Mouse (Mus musculus) forebrain, postnatal 0 days (tissue): Measurements from ENCODE around the gene Six1. TPM values are rescaled to one million over a fixed set of nuclear protein-coding genes. Genes with fewer than 3 reads are reported as not detected.
A peak's percentile ranks its signal among the peaks of the same experiment; 100 is the strongest.

Source experiments
- ATAC-seq: fragments of 200-750 bp; cut with Nextera tagmentation; 2 replicates; pipeline ENCODE4 v1.8.0; 2017; ENCODE audit warnings: mild to moderate bottlenecking, moderate library complexity
- DNase-seq: peaks from one replicate; pipeline ENCODE4 v3.0.0-alpha.2; 2015
- H3K27ac ChIP-seq: fragments of 300-500 bp; sonication (generic); 2 replicates; pipeline ENCODE4 v1.5.1; 2014; ENCODE audit warnings: low read depth, mild to moderate bottlenecking, antibody characterized with exemption, low read length, moderate library complexity, mixed read lengths
- H3K27me3 ChIP-seq: fragments of 300-500 bp; sonication (generic); 2 replicates; pipeline ENCODE4 v1.6.1; 2014; ENCODE audit warnings: mild to moderate bottlenecking, low read length, mixed read lengths; ENCODE audit not compliant: insufficient read depth
- H3K36me3 ChIP-seq: fragments of 300-500 bp; sonication (generic); 2 replicates; pipeline ENCODE4 v1.6.1; 2014; ENCODE audit warnings: mild to moderate bottlenecking, moderate library complexity; ENCODE audit not compliant: insufficient read depth
- H3K4me1 ChIP-seq: fragments of 300-500 bp; sonication (generic); 2 replicates; pipeline ENCODE4 v1.6.1; 2014; ENCODE audit warnings: antibody characterized with exemption; ENCODE audit not compliant: insufficient read depth
- H3K4me2 ChIP-seq: fragments of 300-500 bp; sonication (generic); 2 replicates; pipeline ENCODE4 v1.6.1; 2014; ENCODE audit warnings: low read depth, mild to moderate bottlenecking, moderate library complexity
- H3K4me3 ChIP-seq: fragments of 300-500 bp; sonication (generic); 2 replicates; pipeline ENCODE4 v1.5.1; 2014; ENCODE audit warnings: low read depth, low read length, mixed read lengths
- H3K9ac ChIP-seq: fragments of 300-500 bp; sonication (generic); 2 replicates; pipeline ENCODE4 v1.6.1; 2014; ENCODE audit warnings: mild to moderate bottlenecking
- H3K9me3 ChIP-seq: fragments of 300-500 bp; sonication (generic); 2 replicates; pipeline ENCODE4 v1.6.1; 2016; ENCODE audit warnings: low read length
- CTCF ChIP-seq: sonication (generic); IDR thresholded peaks from 2 replicates; pipeline ENCODE4 v1.5.1; 2016; ENCODE audit warnings: antibody characterized with exemption, control low read depth, low read depth
- WGBS: fragments of 180-500 bp; shearing (Covaris S2); extraction: QIAGEN DNeasy Blood & Tissue Kit; methylation state at CpG from one replicate; pipeline ENCODE4 v1.1.7; 2014; 5-methylcytosine and 5-hydroxymethylcytosine counted together
- polyA plus RNA-seq: library from polyadenylated mRNA; unstranded; fragments of >200 nt; fragmentation: Nextera tagmentation; extraction: Ambion mirVana; gene quantifications from 2 replicates; pipeline ENCODE4 v1.2.1, GENCODE M21; 2015
- total RNA-seq: library from RNA; depleted of rRNA; stranded (reverse); fragments of >200 nt; gene quantifications from 2 replicates; pipeline ENCODE4 v1.2.3, GENCODE M21; 2014

Gene Six1
- total and polyA plus RNA-seq, 2 experiments from 2014 or later, result 0.62 to 0.65 TPM

DNA sequence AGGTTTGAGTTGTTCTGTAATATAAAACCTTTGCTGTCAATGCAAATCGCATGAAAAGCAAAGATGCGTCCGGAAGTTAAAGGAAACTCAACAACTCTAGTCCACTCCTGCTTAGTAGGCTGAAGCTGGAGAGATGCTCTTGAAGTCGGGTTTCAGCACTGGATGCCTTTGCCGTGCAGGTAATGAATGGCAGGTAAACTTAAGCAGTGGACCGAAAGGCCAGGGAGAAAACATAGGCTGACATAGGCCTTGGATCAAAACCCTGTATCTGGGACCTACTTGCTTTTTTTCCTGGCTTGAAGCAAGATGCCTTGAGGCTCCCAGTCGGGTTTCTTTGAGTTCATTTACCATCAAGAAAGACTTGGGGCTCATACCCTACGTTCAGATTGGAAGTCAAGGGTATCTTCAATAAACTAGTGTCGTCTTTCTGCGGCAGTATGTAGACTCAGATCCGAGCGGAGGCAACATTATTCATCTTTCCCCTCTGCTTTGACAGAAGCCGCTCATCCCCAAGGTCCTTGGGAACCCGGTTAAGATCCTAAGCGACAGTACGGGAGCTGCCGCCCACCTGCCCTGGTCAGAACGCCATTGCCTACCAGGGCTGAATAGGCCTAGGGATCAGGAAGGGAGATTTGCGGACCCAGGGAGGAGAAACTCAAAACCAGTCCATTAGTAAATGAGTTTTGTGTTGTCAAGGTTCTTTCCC lies 4.0 kb downstream of the Six1 start:
- Histone ChIP-seq H3K4me3 (no peak overlapping the region), H3K4me1 (no peaks in the 10 kb centered on the region), H3K27ac (no peak overlapping the region), H3K36me3 (no peaks in the 10 kb centered on the region), H3K4me2 (no peak overlapping the region), H3K9me3 (no peaks in the 10 kb centered on the region), H3K9ac (no peak overlapping the region), H3K27me3 (peaks cover 94% of the 10 kb centered on the region)
- WGBS, result 3% methylated on average over 19 of the region's 19 CpGs
- ATAC-seq (no peak), DNase-seq (peak; percentile 41)
- no peak for TF ChIP-seq CTCF

DNA sequence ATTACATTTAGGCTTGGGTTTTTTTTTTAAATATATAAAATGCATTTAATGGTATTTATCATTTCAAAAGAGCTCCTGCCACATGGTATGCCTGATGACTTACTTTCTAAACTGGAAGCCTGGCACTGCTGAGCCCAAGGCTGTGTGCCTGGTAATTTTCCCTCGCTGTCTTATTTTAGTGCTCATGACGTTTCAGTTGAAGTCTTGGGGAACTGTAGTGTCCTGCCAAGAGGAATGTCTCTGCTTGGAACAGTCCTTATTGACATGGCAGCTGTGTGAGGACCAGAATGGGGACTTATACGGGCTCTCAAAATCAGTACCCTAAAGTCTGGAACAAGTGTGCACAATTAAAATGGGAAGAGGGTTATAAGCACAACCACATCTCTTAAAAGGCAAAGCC lies 5.2 kb downstream of the Six1 start:
- H3K9ac ChIP-seq, result no peak overlapping the region
- ATAC-seq (no peak), DNase-seq (peak; percentile 17)
- no peak overlapping the region for H3K27ac ChIP-seq
- no peak overlapping the region for H3K4me2 ChIP-seq
- H3K4me3 ChIP-seq, result no peak overlapping the region
- no peaks in the 10 kb centered on the region for H3K9me3 ChIP-seq
- WGBS, result 3% methylated on average over 3 of the region's 3 CpGs
- H3K4me1 ChIP-seq, result no peaks in the 10 kb centered on the region
- H3K27me3 ChIP-seq, result peaks cover 94% of the 10 kb centered on the region
- no peaks in the 10 kb centered on the region for H3K36me3 ChIP-seq
- no peak for TF ChIP-seq CTCF

DNA sequence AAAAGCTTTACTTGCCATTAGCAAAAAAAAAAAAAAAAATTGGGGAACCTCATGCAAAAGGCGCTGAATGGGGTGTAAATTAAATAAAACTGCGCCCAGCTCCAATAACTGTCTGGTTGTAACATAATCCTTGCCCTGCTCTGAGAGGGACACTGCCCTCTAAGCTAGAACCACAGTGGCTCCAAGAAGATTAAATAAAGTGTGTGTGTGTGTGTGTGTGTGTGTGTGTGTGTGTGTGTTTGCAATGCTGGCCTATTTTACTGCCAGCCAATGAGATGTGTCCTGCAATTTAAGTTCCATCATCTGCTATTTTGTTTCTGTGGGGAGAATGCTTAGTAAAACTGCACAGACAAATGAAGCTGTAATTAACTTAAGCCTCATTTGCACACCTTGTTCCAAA lies 6.1 kb downstream of the Six1 start:
- peaks cover 93% of the 10 kb centered on the region for H3K27me3 ChIP-seq
- H3K9ac ChIP-seq, result no peak overlapping the region
- ATAC-seq (no peak), DNase-seq (no peak)
- H3K4me3 ChIP-seq, result no peak overlapping the region
- WGBS, result 11% methylated on average over 2 of the region's 2 CpGs
- H3K9me3 ChIP-seq, result no peaks in the 10 kb centered on the region
- H3K27ac ChIP-seq, result no peak overlapping the region
- no peak for TF ChIP-seq CTCF
- no peaks in the 10 kb centered on the region for H3K36me3 ChIP-seq
- no peak overlapping the region for H3K4me2 ChIP-seq
- no peaks in the 10 kb centered on the region for H3K4me1 ChIP-seq

DNA sequence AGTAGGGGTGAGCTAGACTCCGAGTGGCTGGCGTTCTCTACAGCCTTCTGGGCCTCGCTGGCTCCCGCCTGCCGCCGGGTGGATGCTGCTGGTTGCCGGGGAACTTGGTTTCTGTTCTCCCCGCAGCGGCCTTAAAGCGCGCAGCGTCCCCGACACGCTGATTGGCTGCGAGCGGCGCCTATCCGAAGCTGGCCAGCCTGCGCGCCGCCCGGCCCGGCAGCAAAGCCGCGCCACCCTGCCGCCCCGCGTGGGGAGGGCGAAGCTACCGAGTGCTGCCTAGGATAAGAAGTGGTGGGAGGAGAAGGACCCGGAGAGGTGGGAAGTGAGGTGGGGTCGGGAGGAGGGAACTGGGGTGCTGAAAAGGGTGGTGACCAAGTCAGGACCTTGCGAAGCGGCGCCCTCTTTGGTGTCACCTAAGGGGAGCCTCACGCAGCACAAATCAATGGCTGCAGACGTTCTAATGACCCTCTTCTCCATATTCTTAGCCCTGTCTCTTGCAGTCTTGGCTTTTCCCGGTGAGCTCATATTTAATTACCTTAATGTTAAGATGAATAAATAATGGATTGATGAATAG lies 7.0 kb downstream of the Six1 start:
- Histone ChIP-seq H3K4me2 (peak overlapping the region; percentile 44), H3K27me3 (peaks cover 88% of the 10 kb centered on the region), H3K9ac (no peak overlapping the region), H3K9me3 (no peaks in the 10 kb centered on the region), H3K27ac (no peak overlapping the region), H3K4me1 (no peaks in the 10 kb centered on the region), H3K4me3 (peak overlapping the region; percentile 22), H3K36me3 (no peaks in the 10 kb centered on the region)
- no peak for TF ChIP-seq CTCF
- ATAC-seq, result peak; percentile 85
- 3% methylated on average over 38 of the region's 38 CpGs for WGBS
- DNase-seq, result peak; percentile 71

DNA sequence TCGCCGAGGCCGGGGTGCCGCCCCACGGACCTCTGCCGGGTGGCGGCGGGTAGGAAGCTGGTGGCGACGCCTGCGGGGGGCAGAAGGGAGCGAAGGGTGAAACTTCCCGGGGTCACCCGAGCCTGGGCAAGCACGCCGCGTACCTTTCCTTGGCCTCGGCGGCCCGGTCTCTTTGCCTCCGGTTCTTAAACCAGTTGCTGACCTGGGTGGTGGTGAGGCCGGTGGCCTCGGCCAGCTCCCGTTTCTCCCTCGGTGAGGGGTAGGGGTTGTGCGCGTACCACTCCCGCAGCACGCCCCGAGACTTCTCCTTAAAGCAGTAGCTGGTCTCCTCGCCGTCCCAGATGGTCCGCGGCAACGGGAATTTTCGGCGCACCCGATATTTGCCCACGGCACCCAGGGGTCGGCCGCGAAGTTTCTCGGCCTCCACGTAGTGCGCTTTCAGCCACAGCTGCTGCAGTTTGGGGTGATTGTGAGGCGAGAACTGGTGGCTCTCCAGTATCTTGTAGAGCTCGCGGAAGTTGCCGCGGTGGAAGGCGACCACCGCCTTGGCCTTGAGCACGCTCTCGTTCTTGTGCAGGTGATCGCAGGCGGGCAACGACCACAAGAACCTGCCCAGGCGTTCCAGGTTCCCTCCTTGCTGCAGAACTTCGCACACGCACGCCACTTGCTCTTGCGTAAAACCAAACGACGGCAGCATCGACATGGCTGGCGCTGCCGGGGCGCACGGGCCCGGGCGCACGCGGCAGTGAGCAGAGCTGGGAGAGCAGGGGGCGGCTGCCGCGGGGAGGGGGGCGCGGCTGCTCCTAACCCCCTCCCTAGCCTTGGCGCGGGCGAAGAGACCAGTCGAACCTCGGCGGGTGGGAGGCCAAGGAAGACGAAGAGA lies 7.7 kb downstream of the Six1 start:
- no peaks in the 10 kb centered on the region for H3K9me3 ChIP-seq
- H3K4me1 ChIP-seq, result no peaks in the 10 kb centered on the region
- H3K4me3 ChIP-seq, result peak overlapping the region; percentile 22
- TF ChIP-seq CTCF, result no peak
- ATAC-seq, result peak; percentile 57; the same call in 1 of the 2 replicates
- 1% methylated on average over 85 of the region's 85 CpGs for WGBS
- H3K27me3 ChIP-seq, result peaks cover 87% of the 10 kb centered on the region
- peak overlapping the region; percentile 44 for H3K4me2 ChIP-seq
- H3K36me3 ChIP-seq, result no peaks in the 10 kb centered on the region
- no peak overlapping the region for H3K9ac ChIP-seq
- H3K27ac ChIP-seq, result no peak overlapping the region
- DNase-seq, result peak; percentile 10

DNA sequence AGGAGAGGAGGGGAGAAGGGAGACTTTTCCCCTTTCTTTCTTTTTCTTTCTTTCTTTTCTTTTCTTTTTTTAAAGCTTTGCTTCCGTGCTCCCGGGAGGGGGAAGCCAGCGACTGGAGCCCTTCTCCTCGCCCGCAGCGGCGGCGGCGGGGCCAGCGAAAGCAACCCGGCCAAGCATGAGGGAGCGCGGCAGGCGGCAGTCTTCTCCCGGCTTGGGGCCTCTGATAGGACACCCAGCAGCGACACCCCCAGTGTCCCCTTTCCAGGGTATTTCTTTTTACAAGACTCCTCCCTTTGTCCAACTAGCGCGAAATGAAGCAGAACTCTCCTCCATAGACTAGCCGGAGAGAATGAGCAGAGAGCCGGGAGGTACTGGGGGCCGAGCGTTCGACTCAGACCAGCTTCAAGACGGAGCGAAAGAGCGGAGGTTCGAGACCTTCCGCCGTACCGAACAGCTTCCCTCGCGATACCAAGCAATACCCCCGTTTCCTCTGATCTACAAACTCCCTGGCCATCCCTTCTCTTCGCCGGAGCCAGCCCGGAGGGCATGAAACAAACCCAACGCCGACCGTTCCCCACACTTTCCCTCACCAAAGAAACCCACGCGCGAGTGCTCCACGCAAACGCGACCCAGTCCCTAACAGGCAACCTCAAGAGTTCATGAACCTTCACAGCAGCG lies 8.5 kb downstream of the Six1 start:
- Histone ChIP-seq H3K4me1 (no peaks in the 10 kb centered on the region), H3K27me3 (peaks cover 87% of the 10 kb centered on the region), H3K4me2 (peak overlapping the region; percentile 44), H3K9me3 (no peaks in the 10 kb centered on the region), H3K4me3 (peak overlapping the region; percentile 22), H3K9ac (no peak overlapping the region), H3K36me3 (no peaks in the 10 kb centered on the region), H3K27ac (no peak overlapping the region)
- no peak for TF ChIP-seq CTCF
- DNase-seq, result peak; percentile 36
- no peak for ATAC-seq
- 2% methylated on average over 46 of the region's 46 CpGs for WGBS
